Mouse (Mus musculus): ENCODE results near the gene Traf6.

The Traf6 gene

GRCm38 (mm10) chr2:101678236-101679021, at the start of gene Traf6:
Traf6 (plus strand) TSS chr2:101678429.
- peak; percentile 76 for DNase-seq (ENCODE audit: low read depth)

GRCm38 (mm10) chr2:101638979-101639839, 39.0 kb upstream of the Traf6 start:
- no peak for DNase-seq (ENCODE audit: low read depth)

DNA sequence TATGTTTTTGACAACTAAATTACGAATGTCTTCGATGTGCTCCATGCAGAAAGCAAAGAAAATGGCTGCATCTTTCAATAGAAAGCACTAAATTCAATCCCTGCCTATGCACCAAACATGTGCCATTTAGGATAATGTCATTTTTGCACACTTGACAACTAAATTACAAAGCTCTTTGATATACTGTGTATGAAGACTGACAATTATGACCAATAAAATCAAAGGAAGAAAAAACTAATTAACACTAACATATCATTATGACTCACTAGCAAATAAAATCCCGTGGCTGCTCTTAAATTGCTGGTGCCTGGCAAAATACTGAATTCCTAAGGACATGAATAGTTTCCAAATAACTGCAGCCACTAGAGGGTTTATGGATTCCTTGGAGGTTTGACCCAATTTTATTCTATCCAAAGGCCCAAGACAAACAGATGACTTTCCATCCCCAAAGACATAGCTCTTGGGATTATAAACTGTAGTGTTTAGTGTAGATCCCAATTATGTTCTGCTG, 38.3 kb upstream of the Traf6 start:
- no peak for DNase-seq (ENCODE audit: low read depth)

DNA sequence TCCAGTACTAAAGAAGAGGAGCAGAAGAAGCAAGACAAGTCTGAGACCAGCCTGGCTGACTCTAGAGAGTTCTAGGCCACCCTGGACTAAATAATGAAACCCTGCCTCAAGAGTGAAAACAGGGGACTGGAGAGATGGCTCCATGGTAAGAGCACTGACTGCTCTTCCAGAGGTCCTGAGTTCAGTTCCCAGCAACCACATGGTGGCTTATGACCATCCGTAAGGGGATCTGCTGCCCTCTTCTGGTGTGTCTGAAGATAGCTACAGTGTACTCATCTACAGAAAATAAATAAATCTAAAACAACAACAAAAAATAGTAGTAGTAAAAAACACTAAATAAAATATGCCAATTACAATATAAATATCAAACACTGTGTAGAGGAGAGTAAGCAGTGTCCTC, 32.4 kb upstream of the Traf6 start:
- DNase-seq (ENCODE audit: low read depth): no peak

DNA sequence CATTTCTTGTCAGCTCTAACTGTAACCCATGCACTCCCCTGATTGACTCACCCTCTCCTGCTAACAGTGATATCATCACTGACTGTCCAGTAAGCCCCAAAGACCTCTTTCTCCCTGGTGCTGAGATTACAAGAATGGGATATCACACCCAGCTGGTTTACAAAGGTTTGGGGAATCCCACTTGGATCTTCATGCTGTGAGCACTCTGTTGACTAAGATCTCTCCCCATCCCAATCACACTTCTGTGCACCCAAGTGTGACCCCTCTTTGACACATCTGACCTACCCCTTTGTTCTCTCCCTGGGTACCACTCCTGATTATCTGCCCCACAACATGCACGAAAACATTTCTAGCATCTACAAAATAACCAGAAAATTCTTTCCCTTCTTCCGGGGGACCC, 29.9 kb upstream of the Traf6 start:
- no peak for DNase-seq (ENCODE audit: low read depth)

GRCm38 (mm10) chr2:101649114-101649671, 29.0 kb upstream of the Traf6 start, which contains the start of the genes Rag1 and B230118H07Rik:
Rag1 (minus strand) TSS chr2:101649501.
B230118H07Rik (minus strand) TSS chr2:101649532.
- DNase-seq (ENCODE audit: low read depth): no peak

GRCm38 (mm10) chr2:101650446-101650845, 27.8 kb upstream of the Traf6 start:
- no peak for DNase-seq (ENCODE audit: low read depth)

DNA sequence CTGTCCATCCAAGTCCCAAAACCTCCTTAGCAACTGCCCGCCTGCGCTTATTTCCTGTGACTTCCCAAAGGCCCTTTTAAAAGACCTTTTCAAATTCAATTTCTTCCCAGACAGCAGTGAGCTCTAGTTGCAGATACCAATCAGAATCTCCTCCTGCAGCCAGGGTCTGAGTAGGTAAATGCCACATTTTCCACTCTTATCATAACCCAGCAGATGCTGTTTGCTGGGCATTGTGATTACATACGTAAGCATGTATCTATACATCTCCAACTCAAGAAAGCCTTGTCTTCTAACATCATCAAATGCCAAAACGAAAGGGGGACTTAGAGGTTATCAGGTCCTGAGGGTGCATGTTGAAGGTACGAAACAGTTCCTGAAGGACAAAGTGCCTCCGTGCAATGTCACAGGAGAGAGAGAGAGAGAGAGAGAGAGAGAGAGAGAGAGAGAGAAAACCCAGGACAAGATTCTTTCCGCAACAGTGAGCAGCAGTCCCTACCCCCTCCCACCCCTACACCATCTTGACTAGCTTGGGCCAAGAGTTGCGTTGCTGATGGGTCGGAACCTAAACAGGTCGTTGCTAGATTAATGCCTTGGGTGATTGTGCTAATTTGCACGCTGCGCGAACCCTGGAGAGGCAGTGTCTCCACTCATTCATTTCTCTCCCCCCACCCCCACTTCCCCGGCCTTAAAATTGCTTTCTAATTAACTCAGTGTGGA, 25.9 kb upstream of the Traf6 start:
- DNase-seq (ENCODE audit: low read depth): no peak

GRCm38 (mm10) chr2:101652921-101653597, 25.2 kb upstream of the Traf6 start:
- DNase-seq (ENCODE audit: low read depth): peak; percentile 70

DNA sequence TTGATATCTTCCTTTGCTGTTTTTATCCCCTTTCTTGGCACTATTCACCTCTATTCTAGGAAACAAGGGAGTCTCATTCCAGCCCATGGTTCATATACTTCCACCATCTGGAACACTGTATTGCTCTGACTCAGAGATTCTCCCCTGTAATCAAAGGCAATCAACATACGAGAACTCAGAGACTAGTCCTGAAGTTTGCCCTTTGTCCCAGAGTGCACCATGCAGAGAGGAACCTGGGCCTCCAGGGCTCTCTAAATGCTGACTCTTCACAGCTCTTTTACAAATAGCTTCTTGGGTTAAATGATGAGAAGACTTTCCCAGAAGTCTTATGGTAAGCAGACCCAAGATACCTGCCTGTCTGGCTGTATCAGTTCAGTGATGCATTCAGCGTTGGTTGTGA, 17.7 kb upstream of the Traf6 start:
- DNase-seq (ENCODE audit: low read depth): no peak

- peak; percentile 62 for DNase-seq (ENCODE audit: low read depth)
Observed at GRCm38 (mm10) chr2:101665058-101665702, 13.0 kb upstream of the Traf6 start.

- DNase-seq (ENCODE audit: low read depth): no peak
Observed at GRCm38 (mm10) chr2:101665703-101666092, 12.5 kb upstream of the Traf6 start.

DNA sequence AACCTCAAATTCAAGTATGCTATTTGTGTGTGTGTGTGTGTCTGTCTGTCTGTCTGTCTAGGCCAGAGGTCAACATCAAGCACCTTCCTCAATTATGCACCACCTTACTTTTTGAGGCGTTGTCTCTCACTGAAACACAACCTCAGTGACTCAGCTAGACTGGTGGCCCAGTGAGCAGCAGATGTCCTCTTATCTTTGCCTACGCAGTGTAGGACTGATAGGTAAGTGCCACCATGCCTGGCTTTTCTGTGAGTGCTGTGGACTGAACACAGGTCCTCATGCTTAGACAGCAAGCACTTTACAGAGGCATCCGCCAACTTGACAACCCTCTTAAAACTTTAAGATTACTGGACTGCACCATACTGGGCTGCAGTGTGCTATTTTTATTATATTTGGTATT, 9.5 kb upstream of the Traf6 start:
- DNase-seq (ENCODE audit: low read depth): no peak

DNA sequence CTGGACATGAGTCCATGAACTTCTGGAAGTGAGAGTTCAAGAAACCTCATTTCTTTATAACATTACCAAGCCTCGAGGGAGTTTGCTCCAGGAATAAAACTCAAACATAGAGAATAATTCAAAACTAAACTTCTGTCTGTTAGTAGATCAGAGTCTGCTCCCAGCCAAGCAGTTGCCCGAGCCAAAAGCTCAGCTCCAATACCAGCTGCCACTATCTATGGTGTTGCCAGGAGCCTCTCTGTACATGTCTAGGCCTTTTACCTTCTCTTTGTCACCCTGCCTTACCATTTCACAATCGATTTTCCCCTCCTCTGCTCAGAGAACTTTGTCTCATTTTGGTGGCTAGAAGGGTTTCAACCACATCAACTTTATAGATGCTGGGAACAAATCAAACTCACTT, 4.7 kb upstream of the Traf6 start:
- no peak for DNase-seq (ENCODE audit: low read depth)

- DNase-seq (ENCODE audit: low read depth): peak; percentile 28
Observed at GRCm38 (mm10) chr2:101679164-101679784, 1.0 kb downstream of the Traf6 start.

- no peak for DNase-seq (ENCODE audit: low read depth)
Observed at GRCm38 (mm10) chr2:101684421-101684820, 6.2 kb downstream of the Traf6 start.

DNA sequence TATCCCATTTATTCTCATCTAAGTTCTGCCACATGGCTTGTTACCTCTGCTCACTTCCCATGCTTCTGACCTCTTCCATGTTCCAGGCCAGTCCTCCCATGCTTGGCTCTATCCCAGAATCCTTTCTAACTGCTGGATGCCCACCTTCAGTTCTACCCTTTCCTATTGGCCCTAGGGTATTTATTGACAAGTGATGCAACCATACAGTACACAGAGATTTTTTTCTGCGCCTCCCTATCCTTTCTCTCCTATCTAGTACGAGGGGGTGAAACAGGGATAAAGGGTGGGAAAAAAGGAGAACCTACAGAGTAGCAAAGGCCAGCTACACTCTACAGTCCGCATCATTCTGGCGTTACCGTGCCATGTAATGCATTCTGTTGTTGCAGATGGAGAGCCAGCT, 9.8 kb downstream of the Traf6 start:
- DNase-seq (ENCODE audit: low read depth): no peak

- DNase-seq (ENCODE audit: low read depth): no peak
Observed at GRCm38 (mm10) chr2:101690252-101690827, 12.1 kb downstream of the Traf6 start.

DNA sequence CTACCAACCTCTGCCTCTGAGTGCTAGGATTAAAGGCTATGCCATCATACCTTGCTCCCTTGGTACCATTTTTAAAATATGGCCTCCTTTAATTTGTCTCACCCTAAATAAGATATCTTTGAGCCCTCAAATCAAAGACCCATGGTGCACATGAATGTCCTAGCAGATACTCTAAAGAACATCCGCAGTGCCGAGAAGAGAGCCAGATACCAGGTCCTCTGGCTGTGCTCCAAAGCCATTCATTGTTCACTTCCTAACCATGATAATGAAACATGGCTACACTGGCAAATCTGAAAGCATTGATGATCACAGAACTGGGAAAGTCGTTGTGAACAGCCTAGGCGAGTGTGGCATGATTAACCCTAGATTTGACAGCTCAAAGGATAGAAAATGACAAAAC, 14.8 kb downstream of the Traf6 start:
- no peak for DNase-seq (ENCODE audit: low read depth)

Data from c-Kit-positive CD71-negative TER-119-negative erythroid progenitor cells, embryonic 14.5 days (primary cell).